Mouse (Mus musculus) activated CD4-positive, CD25-positive, alpha-beta regulatory T cell, adult 4 months (primary cell): ENCODE results near the gene Olfr61. TPM values are rescaled to one million over a fixed set of nuclear protein-coding genes. Genes with fewer than 3 reads are reported as not detected.
"Not testable (repeated sequence)": the region's sequence is repeated elsewhere in the genome, so short reads cannot be mapped to it uniquely, and the experiment has no call there.

Experiments used
- ATAC-seq: one replicate; pipeline ENCODE4 v1.8.0; 2017
- polyA plus RNA-seq, 2 experiments: library from polyadenylated mRNA; unstranded; fragments of 100-300 nt; shearing (Covaris generic); gene quantifications; one replicate each; pipeline ENCODE4 v1.2.1; 2017

Olfr61 gene
- polyA plus RNA-seq: not detected

GRCm38 (mm10) chr7:140628670-140629069 lies at the start of gene Olfr61:
Olfr61 (plus strand) TSS chr7:140628970.
- ATAC-seq: not testable (repeated sequence)

- not testable (repeated sequence) for ATAC-seq
Measured at GRCm38 (mm10) chr7:140600969-140601368, 27.8 kb upstream of the Olfr61 start, which contains the start of gene Olfr46. Olfr46 (plus strand) TSS chr7:140601269.

DNA sequence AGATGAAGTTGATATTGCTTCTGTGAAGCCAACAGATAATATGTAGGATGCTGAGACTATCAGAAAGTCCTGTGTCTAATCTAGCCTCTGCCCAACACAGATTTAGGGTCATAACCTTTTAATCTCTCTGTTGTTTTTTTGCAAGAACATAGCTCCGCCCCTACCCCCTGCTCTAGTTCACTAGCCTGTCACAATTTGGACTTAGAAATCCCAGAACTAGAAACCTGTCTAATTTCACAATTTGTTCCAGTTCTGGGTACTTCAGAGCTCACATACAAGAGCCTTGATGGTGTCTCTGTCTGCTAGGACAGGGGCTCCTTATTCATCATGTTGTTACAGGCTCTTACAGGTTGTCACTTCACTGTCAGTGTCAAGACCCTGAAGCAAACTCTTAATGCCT lies 1.8 kb downstream of the Olfr61 start:
- no peak for ATAC-seq

DNA sequence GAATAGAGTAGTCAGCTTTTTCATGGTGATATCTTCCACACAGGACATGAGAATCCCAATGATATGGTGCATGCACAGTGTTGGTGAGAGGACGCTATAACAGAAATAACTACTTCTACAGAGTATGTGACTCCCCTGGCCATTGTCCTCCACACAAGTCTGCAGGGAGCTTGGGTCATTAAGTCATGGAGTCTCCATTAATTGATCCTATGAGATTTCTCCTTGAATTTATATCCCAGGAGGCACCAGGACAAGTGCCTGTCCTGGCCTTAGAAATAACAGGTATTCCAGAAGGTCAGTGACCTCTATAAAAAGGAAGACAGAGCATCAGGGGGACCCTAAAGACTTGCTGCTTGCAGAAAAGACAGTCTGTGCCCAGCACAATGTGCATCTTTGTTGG lies 17.4 kb downstream of the Olfr61 start, which contains the start of gene Olfr53:
Gene Olfr53, plus strand, starts transcription at position 301 of the 400 bp plus-strand sequence.
- ATAC-seq: no peak

DNA sequence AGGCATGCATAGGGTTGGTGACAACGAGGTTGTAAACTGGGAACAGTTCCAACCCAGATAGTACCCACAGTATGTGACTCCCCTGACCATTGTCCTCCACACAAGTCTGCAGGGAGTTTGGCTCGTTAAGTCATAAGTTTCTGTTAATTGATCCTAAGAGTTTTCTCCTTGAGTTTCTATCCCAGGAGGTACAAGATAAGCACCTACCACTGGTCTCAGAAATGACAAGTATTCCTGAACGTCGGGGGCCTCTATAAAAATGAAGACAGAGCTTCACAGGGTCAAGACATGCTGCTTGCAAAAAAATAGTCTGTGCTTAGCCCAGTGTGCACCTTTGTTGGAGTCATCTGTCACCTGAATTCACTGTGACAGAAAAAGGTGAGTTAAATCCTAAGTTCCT lies 30.9 kb downstream of the Olfr61 start, which contains the start of gene Olfr539:
Gene Olfr539, plus strand, starts transcription at position 301 of the 400 bp plus-strand sequence.
- ATAC-seq: no peak

GRCm38 (mm10) chr7:140670693-140671092 lies 41.9 kb downstream of the Olfr61 start:
- not testable (repeated sequence) for ATAC-seq

DNA sequence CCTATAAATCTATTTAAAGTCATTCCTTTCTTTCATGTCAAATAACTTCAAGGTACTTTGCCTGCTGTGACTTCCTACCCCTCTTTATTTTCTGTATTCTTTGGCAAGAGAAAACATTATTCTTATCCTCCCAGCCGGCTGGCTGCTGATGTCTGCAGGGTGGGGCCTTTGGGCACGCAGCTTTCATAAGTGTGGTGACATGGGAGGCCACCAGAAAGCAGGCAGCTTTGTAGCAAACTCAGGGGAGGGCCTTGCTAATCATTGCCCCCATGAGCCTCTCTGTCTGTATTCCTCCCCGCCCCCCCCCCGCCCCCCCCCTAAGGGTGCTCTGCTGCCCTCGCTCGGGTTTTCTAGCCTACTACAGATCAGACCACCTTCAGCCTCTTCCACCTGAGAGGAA lies 47.1 kb downstream of the Olfr61 start:
- no peak for ATAC-seq

GRCm38 (mm10) chr7:140679591-140679990 lies 50.8 kb downstream of the Olfr61 start:
- not testable (repeated sequence) for ATAC-seq

DNA sequence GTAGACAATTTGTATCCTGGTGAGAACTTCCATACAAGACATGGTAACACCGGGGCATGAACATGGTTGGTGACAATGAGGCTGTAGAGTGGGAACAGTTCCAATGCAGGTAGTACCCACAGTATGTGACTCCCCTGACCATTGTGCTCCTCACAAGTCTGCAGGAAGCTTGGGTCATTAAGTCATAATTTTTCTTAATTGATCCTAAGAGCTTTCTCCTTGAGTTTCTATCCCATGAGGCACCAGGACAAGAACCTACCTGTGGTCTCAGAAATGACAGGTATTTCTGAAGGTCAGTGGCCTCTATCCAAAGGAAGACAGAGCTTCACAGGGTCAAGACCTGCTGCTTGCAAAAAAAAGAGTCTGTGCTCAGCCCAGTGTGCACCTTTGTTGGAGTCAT lies 52.9 kb downstream of the Olfr61 start, which contains the start of gene Olfr45:
Gene Olfr45, plus strand, starts transcription at position 301 of the 400 bp plus-strand sequence.
- no peak for ATAC-seq

Other genes starting within 250 kb of the Olfr61 start
- gene Olfr531, start 226.1 kb upstream of the Olfr61 start, polyA plus RNA-seq: not detected
- gene Olfr532, start 207.3 kb upstream of the Olfr61 start, polyA plus RNA-seq: under 1 TPM in 1 of 2 experiments, not detected in 1; 0.29 TPM
- gene Olfr533, start 165.6 kb upstream of the Olfr61 start, polyA plus RNA-seq: not detected
- not detected for gene Olfr535, start 144.8 kb upstream of the Olfr61 start, polyA plus RNA-seq
- gene Olfr536, start 121.6 kb upstream of the Olfr61 start, polyA plus RNA-seq: not detected
- not detected for gene Olfr538, start 61.1 kb upstream of the Olfr61 start, polyA plus RNA-seq
- under 1 TPM in 1 of 2 experiments, not detected in 1; 0.08 TPM for gene Olfr46, start 27.7 kb upstream of the Olfr61 start, polyA plus RNA-seq
- not detected for gene Olfr53, start 17.5 kb downstream of the Olfr61 start, polyA plus RNA-seq
- gene Olfr539, start 31.0 kb downstream of the Olfr61 start, polyA plus RNA-seq: under 1 TPM; 0.05 to 0.24 TPM
- not detected for gene Olfr45, start 53.0 kb downstream of the Olfr61 start, polyA plus RNA-seq
- not detected for gene Olfr541, start 68.3 kb downstream of the Olfr61 start, polyA plus RNA-seq
- gene Cyp2e1, start 134.8 kb downstream of the Olfr61 start, polyA plus RNA-seq: under 1 TPM in 1 of 2 experiments, not detected in 1; 0.21 TPM
- under 1 TPM; 0.33 to 0.38 TPM for gene Syce1, start 158.9 kb downstream of the Olfr61 start, polyA plus RNA-seq
- gene Zfp941, start 193.2 kb downstream of the Olfr61 start, polyA plus RNA-seq: under 1 TPM; 0.13 to 0.23 TPM
- not detected for gene Urah, start 206.0 kb downstream of the Olfr61 start, polyA plus RNA-seq
- not detected for gene Scgb1c1, start 216.6 kb downstream of the Olfr61 start, polyA plus RNA-seq
- gene Odf3, start 218.8 kb downstream of the Olfr61 start, polyA plus RNA-seq: not detected
- gene Gm45785, start 227.4 kb downstream of the Olfr61 start, polyA plus RNA-seq: not detected
- gene Ric8a, start 228.0 kb downstream of the Olfr61 start, polyA plus RNA-seq: 10 to 100 TPM; 51.6 to 57.0 TPM
- gene Bet1l, start 228.6 kb downstream of the Olfr61 start, polyA plus RNA-seq: 10 to 100 TPM; 33.1 to 48.2 TPM